Mouse (Mus musculus): ENCODE data around the gene G3bp1. TPM values are rescaled to one million over a fixed set of nuclear protein-coding genes. Genes with fewer than 3 reads are reported as not detected.

G3bp1 gene
- polyA plus RNA-seq, 1 experiment from 2014 or later = 51.7 TPM

GRCm38 (mm10) chr11:55545690-55546089 lies 76.2 kb downstream of the G3bp1 start:
- Histone ChIP-seq H3K36me3 (ENCODE audit: control insufficient read depth, insufficient read depth) (no peaks in the 10 kb centered on the region), H3K4me1 (ENCODE audit: control insufficient read depth, low read depth, low read length) (no peaks in the 10 kb centered on the region), H3K27ac (ENCODE audit: low read length) (no peak overlapping the region), H3K4me2 (ENCODE audit: low read depth, low read length) (no peak overlapping the region), H3K27me3 (ENCODE audit: control insufficient read depth, insufficient read depth, low read depth, low read length) (no peaks in the 10 kb centered on the region), H3K4me3 (ENCODE audit: low read depth, low read length) (no peak overlapping the region), H3K9me3 (replicated peaks; ENCODE audit: control insufficient read depth, low read length) (no peaks in the 10 kb centered on the region), H3K9ac (ENCODE audit: low read depth, low read length) (no peak overlapping the region)
- no peak for ATAC-seq (ENCODE audit: low read depth)
- 41% methylated on average over 1 of the region's 1 CpGs for WGBS (ENCODE audit: insufficient replicate concordance)

Small RNA genes within 50 kb of the gene (microRNA-seq; reads per million reads assigned to microRNA genes)
- gene Mir7652 = not detected

Other genes starting within 250 kb of the G3bp1 start
- not detected in 2 replicates for gene Fat2, start 133.1 kb upstream of the G3bp1 start, polyA plus RNA-seq (2015; fragmentation: Nextera tagmentation; extraction: Ambion mirVana)
- gene Sparc, start 46.5 kb upstream of the G3bp1 start, polyA plus RNA-seq (2015; fragmentation: Nextera tagmentation; extraction: Ambion mirVana) = 148 and 175 TPM in 2 replicates
- 195 and 207 TPM in 2 replicates for gene Atox1, start 8.4 kb upstream of the G3bp1 start, polyA plus RNA-seq (2015; fragmentation: Nextera tagmentation; extraction: Ambion mirVana)
- gene Glra1, start 138.5 kb downstream of the G3bp1 start, polyA plus RNA-seq (2015; fragmentation: Nextera tagmentation; extraction: Ambion mirVana) = not detected in 2 replicates